Mouse (Mus musculus) brain, embryonic 14.5 days (tissue): ENCODE measurements around the gene Olfr356.

Experiments used
- CTCF ChIP-seq: fragments of 200-500 bp; IDR thresholded peaks from 2 replicates; pipeline ENCODE4 v1.5.1; 2012; ENCODE audit warnings: inconsistent platforms, mild to moderate bottlenecking, moderate library complexity, borderline replicate concordance; ENCODE audit not compliant: insufficient read depth, insufficient read length; ENCODE audit errors: extremely low read depth
- POLR2A ChIP-seq: fragments of 200-500 bp; IDR thresholded peaks from 2 replicates; pipeline ENCODE4 v1.6.1; 2012; ENCODE audit warnings: mild to moderate bottlenecking, inconsistent platforms, borderline replicate concordance; ENCODE audit not compliant: poor library complexity, insufficient read depth, insufficient read length, severe bottlenecking; ENCODE audit errors: extremely low read depth

- TF ChIP-seq CTCF (no peak), POLR2A (no peak)
These were observed 31.5 kb upstream of the Olfr356 start, which contains the start of gene Olfr354 for GRCm38 (mm10) chr2:36905380-36905779.
